Mouse (Mus musculus) frontal cortex, postnatal 14 days (tissue): ENCODE data around the gene Olfr339.
"Not testable (repeated sequence)": the region's sequence is repeated elsewhere in the genome, so short reads cannot be mapped to it uniquely, and the experiment has no call there.

ENCODE experiments used
- DNase-seq, 2 experiments: peaks; one replicate each; pipeline ENCODE4 v3.0.0; 2022; ENCODE audit warnings: low spot score in 2 of 2

Gene Olfr339

GRCm38 (mm10) chr2:36418647-36419046, at the start of gene Olfr339:
Olfr339 (plus strand) TSS chr2:36418947.
- DNase-seq, result no peak

DNA sequence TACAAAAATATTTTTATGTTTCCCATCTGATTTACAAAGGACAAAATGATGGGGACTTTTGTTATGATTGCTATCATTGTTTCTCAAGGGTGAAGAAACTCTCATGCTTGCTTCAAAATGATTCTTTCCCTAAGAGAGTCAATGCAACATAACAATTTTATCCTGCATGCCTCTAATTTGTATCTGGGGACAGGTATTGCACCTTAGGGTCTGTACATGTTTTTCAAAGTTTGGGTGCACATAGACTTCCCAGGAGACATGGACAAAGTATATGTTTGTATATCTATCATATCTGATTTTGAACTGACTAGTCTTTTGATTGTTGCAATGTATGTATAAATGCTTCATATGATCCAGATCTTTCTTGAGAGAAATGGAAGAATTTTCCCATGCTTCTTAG, 45.5 kb upstream of the Olfr339 start, which contains the start of gene Olfr338:
TSS of gene Olfr338 (plus strand) at position 301 of the 400 bp plus-strand sequence.
- DNase-seq, result no peak

DNA sequence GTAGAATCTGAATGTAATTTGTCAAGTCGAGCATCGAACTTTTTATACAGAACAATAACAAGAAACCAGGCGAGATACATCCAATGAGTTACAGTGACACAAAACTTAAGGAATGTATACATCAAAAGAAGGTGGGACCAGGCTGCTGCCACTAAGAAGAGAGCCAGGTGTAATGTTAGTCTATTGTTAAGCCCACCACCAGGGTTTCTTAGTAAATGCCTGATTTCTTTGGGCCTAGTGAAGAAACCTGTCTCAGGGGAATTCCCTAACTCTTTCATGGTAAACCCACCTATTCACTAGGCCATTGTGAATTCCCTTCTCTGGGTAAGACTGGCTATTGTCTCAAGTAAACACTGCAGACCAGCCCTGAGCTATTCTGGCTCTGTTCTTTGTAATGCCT, 3.6 kb upstream of the Olfr339 start:
- not testable (repeated sequence) for DNase-seq

- DNase-seq, result not testable (repeated sequence)
Observed at GRCm38 (mm10) chr2:36415591-36415990, 3.2 kb upstream of the Olfr339 start.

DNA sequence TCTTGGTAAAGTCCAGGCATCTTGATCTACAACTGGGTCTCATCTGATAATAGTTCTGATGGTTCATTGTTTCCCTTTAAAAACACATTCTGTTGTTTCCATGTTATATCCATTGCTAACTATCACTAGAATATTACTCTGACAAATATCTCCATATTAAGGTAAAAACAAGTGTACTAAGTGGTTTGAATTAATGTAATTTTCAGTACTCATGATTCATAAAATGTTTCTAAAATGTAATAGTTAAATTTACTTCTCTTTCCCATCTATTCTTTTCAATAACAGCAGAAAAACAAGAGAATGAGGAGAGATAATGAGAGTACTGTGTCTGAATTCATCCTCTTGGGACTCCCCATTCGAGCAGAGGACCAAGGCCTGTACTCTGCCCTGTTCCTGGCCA, 33.5 kb downstream of the Olfr339 start, which contains the start of gene Olfr340:
TSS of gene Olfr340 (plus strand) at position 301 of the 400 bp plus-strand sequence.
- DNase-seq, result no peak

- DNase-seq, result no peak
Observed at GRCm38 (mm10) chr2:36473634-36474033, 54.9 kb downstream of the Olfr339 start.
